Mouse (Mus musculus): ENCODE measurements around the gene Thsd7b. TPM values are rescaled to one million over a fixed set of nuclear protein-coding genes. Genes with fewer than 3 reads are reported as not detected.
A peak's percentile ranks its signal among the peaks of the same experiment; 100 is the strongest.

Thsd7b gene
- polyA plus RNA-seq, 1 experiment from 2014 or later = 0.85 TPM

DNA sequence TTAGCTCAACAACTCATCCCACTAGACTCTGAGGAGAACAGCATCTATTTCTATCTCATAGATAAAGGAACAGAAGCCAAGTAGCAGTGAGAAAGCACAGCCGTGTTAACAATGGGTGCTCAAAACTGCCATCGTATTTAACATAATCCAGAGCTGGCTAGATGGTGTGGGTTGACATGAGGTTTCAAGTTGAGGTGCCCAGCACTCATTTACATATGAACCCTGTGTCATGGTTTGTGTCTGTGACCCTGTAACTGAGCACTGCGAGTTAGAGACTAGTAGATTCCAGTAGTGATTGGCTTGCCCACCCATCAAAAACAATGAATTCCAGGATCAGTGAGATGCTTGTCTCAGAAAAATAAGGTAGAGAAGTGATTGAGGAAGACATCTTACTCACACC is 270.1 kb downstream of the Thsd7b start:
- no peak for ATAC-seq (ENCODE audit: low read depth)

DNA sequence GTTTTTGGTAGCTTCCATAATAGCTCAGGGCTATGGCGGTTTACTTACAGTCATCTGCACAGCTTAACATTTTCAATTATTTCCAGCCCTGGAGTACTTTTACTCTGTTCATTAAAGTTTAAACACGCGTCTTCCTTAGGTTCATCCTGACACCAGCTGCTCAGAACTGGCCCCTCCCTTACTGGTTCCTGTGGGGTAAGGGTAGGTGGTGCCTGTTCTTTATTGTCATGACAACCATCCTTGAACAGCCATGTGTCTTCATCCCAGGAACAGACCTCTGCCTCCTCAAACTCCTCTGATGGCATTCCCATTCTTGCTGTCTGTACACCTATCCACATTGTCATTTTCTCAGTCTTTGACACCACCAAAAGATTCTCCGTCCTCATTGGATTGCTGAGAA is 285.0 kb downstream of the Thsd7b start:
- Histone ChIP-seq H3K4me1 (replicated peaks; ENCODE audit: control insufficient read depth, insufficient read depth, low read length) (no peaks in the 10 kb centered on the region), H3K4me3 (ENCODE audit: low read length) (no peak overlapping the region), H3K36me3 (ENCODE audit: control insufficient read depth, insufficient read depth, low read length) (no peaks in the 10 kb centered on the region), H3K4me2 (ENCODE audit: low read depth, low read length) (no peak overlapping the region), H3K9ac (ENCODE audit: low read length) (no peak overlapping the region), H3K27me3 (ENCODE audit: control insufficient read depth, insufficient read depth, low read depth, low read length) (no peaks in the 10 kb centered on the region), H3K9me3 (ENCODE audit: control insufficient read depth, low read length) (no peaks in the 10 kb centered on the region; the same call in 1 of the 2 replicates), H3K27ac (ENCODE audit: low read length) (no peak overlapping the region)
- WGBS = 91% methylated on average over 4 of the region's 4 CpGs
- no peak for ATAC-seq (ENCODE audit: low read depth)

More for the DNA sequence above, 270.1 kb downstream of the Thsd7b start:
- H3K4me1 ChIP-seq (replicated peaks; ENCODE audit: control insufficient read depth, insufficient read depth, low read length) = no peaks in the 10 kb centered on the region
- WGBS = 75% methylated on average over 3 of the region's 3 CpGs
- H3K27me3 ChIP-seq (ENCODE audit: control insufficient read depth, insufficient read depth, low read depth, low read length) = no peaks in the 10 kb centered on the region
- H3K9ac ChIP-seq (ENCODE audit: low read length) = no peak overlapping the region
- no peak overlapping the region for H3K4me2 ChIP-seq (ENCODE audit: low read depth, low read length)
- no peaks in the 10 kb centered on the region for H3K9me3 ChIP-seq (ENCODE audit: control insufficient read depth, low read length)
- no peak overlapping the region for H3K27ac ChIP-seq (ENCODE audit: low read length)
- no peaks in the 10 kb centered on the region for H3K36me3 ChIP-seq (ENCODE audit: control insufficient read depth, insufficient read depth, low read length)
- H3K4me3 ChIP-seq (ENCODE audit: low read length) = no peak overlapping the region

DNA sequence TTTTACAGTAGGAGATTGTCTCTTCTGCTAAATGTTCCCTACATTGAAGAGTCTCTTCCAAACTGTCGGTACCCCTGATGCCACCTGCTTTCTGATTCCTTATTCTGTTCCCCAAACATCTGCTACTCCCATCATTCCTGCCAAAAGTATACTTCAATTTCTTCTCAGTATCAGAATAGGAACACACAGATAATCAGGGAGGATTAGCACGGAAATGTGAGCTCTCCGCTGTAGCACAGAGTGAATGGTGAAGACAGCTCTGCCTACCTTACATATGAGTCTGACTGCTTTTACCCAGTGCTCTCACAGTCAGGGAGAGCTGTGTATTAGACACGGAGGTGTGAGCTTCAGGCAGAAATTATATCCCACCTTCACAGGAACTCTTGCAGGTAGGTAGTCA is 286.0 kb downstream of the Thsd7b start:
- Histone ChIP-seq H3K36me3 (ENCODE audit: control insufficient read depth, insufficient read depth, low read length) (no peaks in the 10 kb centered on the region), H3K9me3 (ENCODE audit: control insufficient read depth, low read length) (no peaks in the 10 kb centered on the region)
- 82% methylated on average over 4 of the region's 4 CpGs for WGBS

DNA sequence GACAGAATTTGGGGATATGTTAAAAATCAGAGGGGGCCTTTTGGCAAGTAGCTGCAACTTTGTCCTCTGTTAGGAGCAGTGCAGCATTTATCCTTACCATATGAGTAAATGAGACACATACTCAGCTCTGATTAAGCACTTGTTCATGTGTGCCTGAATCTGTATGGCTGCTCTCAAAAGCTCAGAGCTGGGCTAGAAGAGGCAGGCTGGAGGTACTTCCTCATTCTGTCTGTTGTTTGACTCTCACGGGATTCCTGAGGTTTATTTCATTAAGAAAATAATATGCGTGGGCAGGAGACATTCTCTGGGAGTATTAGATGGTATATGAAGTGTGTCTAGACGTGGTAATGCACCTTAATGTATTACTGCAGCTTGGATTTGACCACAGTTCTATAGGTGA is 286.7 kb downstream of the Thsd7b start:
- Histone ChIP-seq H3K27ac (ENCODE audit: low read length) (no peak overlapping the region), H3K4me3 (ENCODE audit: low read length) (no peak overlapping the region), H3K9me3 (ENCODE audit: control insufficient read depth, low read length) (no peaks in the 10 kb centered on the region), H3K9ac (ENCODE audit: low read length) (no peak overlapping the region), H3K27me3 (ENCODE audit: control insufficient read depth, insufficient read depth, low read depth, low read length) (no peaks in the 10 kb centered on the region), H3K36me3 (ENCODE audit: control insufficient read depth, insufficient read depth, low read length) (no peaks in the 10 kb centered on the region), H3K4me2 (ENCODE audit: low read depth, low read length) (no peak overlapping the region), H3K4me1 (replicated peaks; ENCODE audit: control insufficient read depth, insufficient read depth, low read length) (no peaks in the 10 kb centered on the region)
- 50% methylated on average over 3 of the region's 3 CpGs for WGBS
- ATAC-seq (ENCODE audit: low read depth) = no peak

More for the DNA sequence above, 286.0 kb downstream of the Thsd7b start:
- H3K4me2 ChIP-seq (ENCODE audit: low read depth, low read length) = no peak overlapping the region
- H3K4me3 ChIP-seq (ENCODE audit: low read length) = no peak overlapping the region
- no peak overlapping the region for H3K27ac ChIP-seq (ENCODE audit: low read length)
- H3K9ac ChIP-seq (ENCODE audit: low read length) = no peak overlapping the region
- H3K4me1 ChIP-seq (replicated peaks; ENCODE audit: control insufficient read depth, insufficient read depth, low read length) = no peaks in the 10 kb centered on the region
- no peak for ATAC-seq (ENCODE audit: low read depth)
- no peaks in the 10 kb centered on the region for H3K27me3 ChIP-seq (ENCODE audit: control insufficient read depth, insufficient read depth, low read depth, low read length)

GRCm38 (mm10) chr1:129562707-129563106 is 289.6 kb downstream of the Thsd7b start:
- Histone ChIP-seq H3K4me1 (replicated peaks; ENCODE audit: control insufficient read depth, insufficient read depth, low read length) (no peaks in the 10 kb centered on the region), H3K4me3 (ENCODE audit: low read length) (no peak overlapping the region), H3K36me3 (ENCODE audit: control insufficient read depth, insufficient read depth, low read length) (no peaks in the 10 kb centered on the region), H3K9me3 (ENCODE audit: control insufficient read depth, low read length) (no peaks in the 10 kb centered on the region), H3K27ac (ENCODE audit: low read length) (no peak overlapping the region), H3K27me3 (ENCODE audit: control insufficient read depth, insufficient read depth, low read depth, low read length) (no peaks in the 10 kb centered on the region), H3K4me2 (ENCODE audit: low read depth, low read length) (no peak overlapping the region), H3K9ac (ENCODE audit: low read length) (no peak overlapping the region)
- 40% methylated on average over 1 of the region's 1 CpGs for WGBS
- ATAC-seq (ENCODE audit: low read depth) = no peak

DNA sequence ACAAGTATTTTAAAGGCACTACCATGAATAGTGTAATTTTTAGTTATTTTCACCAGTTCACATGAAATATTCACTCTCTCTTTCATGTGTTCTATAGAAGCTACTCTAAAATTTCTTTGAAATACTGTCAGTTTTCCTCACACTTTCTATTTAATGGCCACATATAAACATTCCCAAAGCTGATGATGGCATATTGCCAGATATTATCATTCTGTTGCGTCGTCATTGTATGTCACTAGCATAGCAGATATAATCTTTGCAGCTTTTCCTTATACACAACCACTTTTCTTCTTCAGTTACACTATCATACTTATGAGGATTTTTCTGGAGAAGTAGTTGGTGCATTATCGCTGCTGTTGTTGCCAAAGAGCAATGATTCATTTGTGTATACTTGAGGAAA is 297.4 kb downstream of the Thsd7b start:
- ATAC-seq (ENCODE audit: low read depth) = no peak
- no peak overlapping the region for H3K27ac ChIP-seq (ENCODE audit: low read length)
- H3K4me3 ChIP-seq (ENCODE audit: low read length) = no peak overlapping the region
- WGBS = 38% methylated on average over 3 of the region's 3 CpGs
- no peaks in the 10 kb centered on the region for H3K27me3 ChIP-seq (ENCODE audit: control insufficient read depth, insufficient read depth, low read depth, low read length)
- no peaks in the 10 kb centered on the region for H3K9me3 ChIP-seq (ENCODE audit: control insufficient read depth, low read length)
- H3K4me1 ChIP-seq (replicated peaks; ENCODE audit: control insufficient read depth, insufficient read depth, low read length) = no peaks in the 10 kb centered on the region
- H3K36me3 ChIP-seq (ENCODE audit: control insufficient read depth, insufficient read depth, low read length) = no peaks in the 10 kb centered on the region
- H3K4me2 ChIP-seq (ENCODE audit: low read depth, low read length) = no peak overlapping the region
- H3K9ac ChIP-seq (ENCODE audit: low read length) = no peak overlapping the region

- Histone ChIP-seq H3K4me2 (ENCODE audit: low read depth, low read length) (no peak overlapping the region), H3K27me3 (ENCODE audit: control insufficient read depth, insufficient read depth, low read depth, low read length) (no peaks in the 10 kb centered on the region), H3K9ac (ENCODE audit: low read length) (no peak overlapping the region), H3K36me3 (ENCODE audit: control insufficient read depth, insufficient read depth, low read length) (no peaks in the 10 kb centered on the region), H3K4me3 (ENCODE audit: low read length) (no peak overlapping the region), H3K9me3 (ENCODE audit: control insufficient read depth, low read length) (no peaks in the 10 kb centered on the region), H3K4me1 (replicated peaks; ENCODE audit: control insufficient read depth, insufficient read depth, low read length) (no peaks in the 10 kb centered on the region), H3K27ac (ENCODE audit: low read length) (no peak overlapping the region)
- peak; percentile 68; the same call in 1 of the 2 replicates for ATAC-seq (ENCODE audit: low read depth)
- WGBS = 51% methylated on average over 4 of the region's 4 CpGs
Observed at GRCm38 (mm10) chr1:129579955-129580354, 306.9 kb downstream of the Thsd7b start.

- ATAC-seq (ENCODE audit: low read depth) = no peak
- WGBS = 33% methylated on average over 6 of the region's 6 CpGs
- Histone ChIP-seq H3K9ac (ENCODE audit: low read length) (no peak overlapping the region), H3K4me2 (ENCODE audit: low read depth, low read length) (no peak overlapping the region), H3K4me1 (replicated peaks; ENCODE audit: control insufficient read depth, insufficient read depth, low read length) (no peaks in the 10 kb centered on the region), H3K36me3 (ENCODE audit: control insufficient read depth, insufficient read depth, low read length) (no peaks in the 10 kb centered on the region), H3K4me3 (ENCODE audit: low read length) (no peak overlapping the region), H3K27me3 (ENCODE audit: control insufficient read depth, insufficient read depth, low read depth, low read length) (no peaks in the 10 kb centered on the region), H3K9me3 (ENCODE audit: control insufficient read depth, low read length) (no peaks in the 10 kb centered on the region), H3K27ac (ENCODE audit: low read length) (no peak overlapping the region)
Observed at GRCm38 (mm10) chr1:129586635-129587034, 313.5 kb downstream of the Thsd7b start.

- Histone ChIP-seq H3K9me3 (ENCODE audit: control insufficient read depth, low read length) (no peaks in the 10 kb centered on the region), H3K36me3 (ENCODE audit: control insufficient read depth, insufficient read depth, low read length) (no peaks in the 10 kb centered on the region), H3K4me1 (replicated peaks; ENCODE audit: control insufficient read depth, insufficient read depth, low read length) (no peaks in the 10 kb centered on the region), H3K27me3 (ENCODE audit: control insufficient read depth, insufficient read depth, low read depth, low read length) (no peaks in the 10 kb centered on the region), H3K4me2 (ENCODE audit: low read depth, low read length) (no peak overlapping the region), H3K27ac (ENCODE audit: low read length) (no peak overlapping the region), H3K9ac (ENCODE audit: low read length) (no peak overlapping the region), H3K4me3 (ENCODE audit: low read length) (no peak overlapping the region)
- no peak for ATAC-seq (ENCODE audit: low read depth)
- 46% methylated on average over 3 of the region's 3 CpGs for WGBS
Observed at GRCm38 (mm10) chr1:129589366-129590002, 316.4 kb downstream of the Thsd7b start.

DNA sequence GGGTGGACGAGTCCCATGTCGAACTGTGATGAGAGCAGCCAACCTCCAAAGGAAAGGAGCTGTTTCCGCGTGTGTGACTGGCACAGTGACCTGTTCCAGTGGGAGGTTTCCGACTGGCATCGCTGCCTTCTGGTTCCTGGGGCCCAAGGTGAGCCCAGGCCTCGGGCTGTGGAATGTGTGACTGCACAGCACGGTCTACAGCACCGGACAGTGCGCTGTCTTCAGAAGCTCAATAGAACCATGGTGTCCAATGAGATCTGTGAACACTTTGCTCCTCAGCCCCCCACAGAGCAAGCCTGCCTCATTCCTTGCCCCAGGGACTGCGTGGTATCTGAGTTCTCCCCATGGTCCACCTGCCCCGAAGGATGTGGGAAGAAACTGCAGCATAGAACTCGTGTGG is 322.3 kb downstream of the Thsd7b start:
- H3K4me1 ChIP-seq (replicated peaks; ENCODE audit: control insufficient read depth, insufficient read depth, low read length) = no peaks in the 10 kb centered on the region
- H3K9me3 ChIP-seq (ENCODE audit: control insufficient read depth, low read length) = no peaks in the 10 kb centered on the region
- ATAC-seq (ENCODE audit: low read depth) = no peak
- H3K36me3 ChIP-seq (ENCODE audit: control insufficient read depth, insufficient read depth, low read length) = no peaks in the 10 kb centered on the region
- H3K4me3 ChIP-seq (ENCODE audit: low read length) = no peak overlapping the region
- H3K27me3 ChIP-seq (ENCODE audit: control insufficient read depth, insufficient read depth, low read depth, low read length) = no peaks in the 10 kb centered on the region
- H3K4me2 ChIP-seq (ENCODE audit: low read depth, low read length) = no peak overlapping the region
- 83% methylated on average over 13 of the region's 13 CpGs for WGBS
- no peak overlapping the region for H3K9ac ChIP-seq (ENCODE audit: low read length)
- no peak overlapping the region for H3K27ac ChIP-seq (ENCODE audit: low read length)

Data from lung, embryonic 16.5 days (tissue).